Mouse (Mus musculus): Measurements from ENCODE around the gene Gnptg.

Gnptg gene

DNA sequence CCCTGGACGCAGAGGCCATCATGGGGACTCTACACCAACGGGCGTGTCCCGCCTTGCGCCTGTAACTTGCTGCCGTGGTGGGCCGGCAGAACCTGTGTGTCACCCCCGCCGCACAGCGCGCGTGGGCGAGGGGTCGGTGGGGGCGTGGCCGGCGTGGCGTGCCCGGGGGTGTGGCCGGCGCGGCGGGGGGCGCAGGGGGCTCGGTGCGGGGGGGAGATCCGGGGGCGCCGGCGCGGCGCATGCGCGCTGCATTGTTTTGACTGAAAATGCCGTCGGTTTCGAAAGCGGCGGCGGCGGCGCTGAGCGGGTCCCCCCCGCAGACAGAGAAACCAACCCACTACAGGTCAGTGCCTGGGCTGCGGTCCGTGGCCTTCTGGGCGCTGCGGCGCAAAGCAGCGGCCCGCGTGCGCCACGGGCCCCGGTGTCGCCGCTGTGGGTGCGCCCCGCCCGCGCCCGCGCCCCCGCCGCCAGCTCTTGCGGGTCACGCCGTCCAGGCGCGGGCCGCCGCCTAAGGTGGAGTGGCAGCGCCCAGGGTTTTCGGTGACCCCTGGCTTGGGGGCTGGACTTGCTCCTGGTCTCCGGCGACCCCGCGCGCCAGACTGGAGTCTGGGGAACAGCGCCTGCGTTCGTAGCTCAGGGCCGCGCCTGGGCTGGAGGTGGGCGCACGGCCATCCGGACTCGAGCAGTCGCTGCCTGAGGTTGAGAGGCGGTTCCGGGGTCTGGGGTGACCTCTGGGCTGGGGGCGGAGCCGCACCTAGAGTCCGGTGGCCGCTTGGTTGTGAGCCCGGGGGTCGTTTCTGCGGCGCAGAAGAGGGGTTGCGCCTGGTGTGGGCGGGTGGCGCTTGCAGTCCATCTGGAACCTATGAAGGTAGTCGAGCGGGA, 51.5 kb downstream of the Gnptg start, which contains the start of gene Unkl:
Gene Unkl (plus strand): TSS at position 248 of the 882 bp plus-strand sequence.
- peak; percentile 77 for DNase-seq (ENCODE audit: low spot score)

DNA sequence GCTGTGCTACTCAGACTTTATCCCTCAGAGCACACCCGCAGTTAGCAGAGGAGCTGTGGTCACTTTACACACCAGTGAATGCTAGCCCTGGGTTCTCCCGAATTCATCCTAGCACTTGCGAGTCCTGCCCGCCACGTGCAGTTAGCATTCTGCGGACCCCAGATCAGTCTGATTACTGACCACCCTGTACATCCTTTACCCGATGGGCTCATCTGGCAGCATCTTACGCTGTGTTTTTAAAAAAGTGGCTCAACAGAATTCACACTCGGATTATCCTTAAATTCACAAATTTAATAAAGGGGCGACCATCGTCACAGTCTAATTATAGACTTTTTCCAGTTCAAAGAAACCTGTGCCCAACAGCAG, 52.2 kb downstream of the Gnptg start:
- DNase-seq (ENCODE audit: low spot score), result no peak

DNA sequence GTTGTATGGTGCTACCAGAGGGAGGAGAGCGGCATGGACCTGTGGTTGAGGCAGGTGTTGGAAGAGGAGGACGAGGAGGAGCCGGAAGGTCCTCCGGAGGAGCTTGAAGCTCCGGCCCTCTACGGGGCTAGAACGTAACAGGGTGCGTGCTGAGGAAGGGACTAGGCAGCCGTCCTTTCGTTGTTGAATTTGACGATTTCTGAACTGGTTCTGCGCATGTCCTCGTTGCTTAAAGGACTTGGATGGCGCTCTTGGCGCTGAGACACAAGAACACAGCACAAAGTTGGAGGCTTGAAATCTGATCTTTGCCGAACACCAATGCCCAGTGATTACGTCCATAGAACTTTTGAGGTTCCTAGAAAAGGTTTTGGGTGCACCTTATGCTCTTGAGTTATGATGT, 55.0 kb downstream of the Gnptg start:
- DNase-seq (ENCODE audit: low spot score), result no peak

GRCm38 (mm10) chr17:25184129-25184691, 55.7 kb downstream of the Gnptg start, which contains the start of gene BC003965:
BC003965 (plus strand) TSS chr17:25184554.
- DNase-seq (ENCODE audit: low spot score), result peak; percentile 99

Measured in retina, embryonic 14.5 days (tissue).